Mouse (Mus musculus): ENCODE measurements around the gene Scml4.

DNA sequence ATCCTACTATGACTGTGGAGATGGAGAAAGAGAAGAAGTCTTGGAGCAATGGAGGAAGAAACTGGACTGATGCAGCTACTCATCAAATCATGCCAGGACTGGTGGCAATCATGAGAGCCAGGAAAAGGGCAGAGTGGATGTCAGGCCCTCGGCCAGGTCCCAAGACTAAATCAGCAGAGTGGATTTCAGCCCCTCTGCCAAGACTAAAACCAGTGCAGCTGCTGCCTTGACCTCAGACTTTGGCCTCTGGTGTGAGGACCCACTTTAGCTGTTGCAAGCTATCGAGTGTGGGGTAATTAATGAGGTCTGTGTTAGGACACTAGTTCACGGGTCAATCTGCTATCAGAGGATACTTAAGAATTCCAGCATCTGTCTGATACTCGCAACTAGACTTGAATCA, 30.2 kb downstream of the Scml4 start:
- TF ChIP-seq CTCF (IDR thresholded peaks at IDR 0.05), result no peak
- no peak for TF ChIP-seq POLR2A (IDR thresholded peaks at IDR 0.05; ENCODE audit: insufficient read depth, low read depth, low read length)
